Mouse (Mus musculus) kidney, postnatal 14 days (tissue): ENCODE measurements around the gene Abl2.
A peak's percentile ranks its signal among the peaks of the same experiment; 100 is the strongest.

Experiments used
- DNase-seq: peaks from one replicate; pipeline ENCODE4 v3.0.0; 2022; ENCODE audit warnings: mixed read lengths

Gene Abl2

GRCm38 (mm10) chr1:156673476-156674194, 115.0 kb downstream of the Abl2 start:
- peak; percentile 43 for DNase-seq

- peak; percentile 90 for DNase-seq
These were observed 115.8 kb downstream of the Abl2 start, which contains the start of gene Tor3a for GRCm38 (mm10) chr1:156674195-156675000. Tor3a (minus strand) TSS chr1:156674356.

DNA sequence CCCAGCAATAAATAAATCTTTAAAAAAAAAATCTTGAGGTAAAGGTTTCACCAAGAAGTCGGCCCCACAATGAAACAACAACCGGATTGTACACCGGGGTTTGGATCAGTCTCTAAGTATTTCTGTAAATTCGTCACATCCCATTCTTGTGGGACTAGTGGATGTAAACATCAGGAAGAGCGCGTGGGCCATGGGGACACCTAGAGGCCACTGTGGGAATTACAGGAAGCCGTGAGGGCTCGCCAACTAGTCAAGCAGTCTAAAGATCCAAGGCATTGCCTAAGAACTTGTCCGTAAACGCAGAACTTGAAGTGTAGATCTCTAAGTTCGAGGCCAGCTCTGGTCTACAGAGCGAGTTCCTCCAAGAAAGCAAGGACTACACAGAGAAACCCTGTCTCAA, 117.6 kb downstream of the Abl2 start:
- peak; percentile 57 for DNase-seq

DNA sequence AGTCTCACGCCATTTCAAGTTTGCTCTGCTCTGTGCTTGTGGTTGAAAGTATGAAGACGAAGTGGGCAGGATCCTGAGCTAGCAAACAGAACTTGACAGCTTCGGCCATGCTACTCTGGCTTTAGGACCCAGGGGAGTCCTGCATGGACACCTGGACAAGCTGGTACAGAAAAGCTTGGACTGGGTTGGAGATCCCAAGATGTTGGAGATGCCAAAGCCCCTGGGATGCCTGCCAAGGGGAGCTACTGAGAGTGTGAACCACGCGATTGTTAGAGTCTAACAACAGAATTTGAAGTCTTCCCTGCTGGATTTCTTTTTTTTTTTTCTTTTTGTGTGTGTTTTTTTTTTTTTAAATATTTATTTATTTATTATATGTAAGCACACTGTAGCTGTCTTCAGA, 118.0 kb downstream of the Abl2 start:
- no peak for DNase-seq

GRCm38 (mm10) chr1:156677230-156677629, 118.6 kb downstream of the Abl2 start:
- no peak for DNase-seq

GRCm38 (mm10) chr1:156679599-156679998, 121.0 kb downstream of the Abl2 start:
- DNase-seq: no peak

- no peak for DNase-seq
These were observed 127.6 kb downstream of the Abl2 start for GRCm38 (mm10) chr1:156686025-156686661.
